Mouse (Mus musculus) spleen, adult 18-20 months (tissue): Measurements from ENCODE around the gene Snorc.
"Not testable (repeated sequence)": the region's sequence is repeated elsewhere in the genome, so short reads cannot be mapped to it uniquely, and the experiment has no call there.

Source experiments
- DNase-seq, 2 experiments: peaks; one replicate each; pipeline ENCODE4 v3.0.0; 2022; ENCODE audit warnings: mixed read lengths in 2 of 2

Snorc gene

DNA sequence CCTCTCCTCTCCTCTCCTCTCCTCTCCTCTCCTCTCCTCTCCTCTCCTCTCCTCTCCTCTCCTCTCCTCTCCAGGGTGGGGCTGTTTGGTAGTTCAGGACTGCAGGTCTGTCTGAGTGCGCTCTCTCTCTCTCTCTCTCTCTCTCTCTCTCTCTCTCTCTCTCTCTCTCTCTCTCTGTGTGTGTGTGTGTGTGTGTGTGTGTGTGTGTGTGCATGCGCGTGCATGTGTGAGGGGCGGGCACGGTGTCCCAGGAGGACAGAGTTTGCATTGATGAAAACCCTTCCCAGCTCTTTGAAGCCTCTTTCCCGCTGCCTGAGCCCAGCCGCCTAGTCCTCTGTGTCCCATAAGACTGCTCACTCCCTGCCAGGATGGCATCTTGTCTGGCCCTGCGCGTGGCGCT, at the start of gene Snorc:
Gene Snorc, plus strand, starts transcription at position 301 of the 400 bp plus-strand sequence.
- DNase-seq: not testable (repeated sequence)

DNA sequence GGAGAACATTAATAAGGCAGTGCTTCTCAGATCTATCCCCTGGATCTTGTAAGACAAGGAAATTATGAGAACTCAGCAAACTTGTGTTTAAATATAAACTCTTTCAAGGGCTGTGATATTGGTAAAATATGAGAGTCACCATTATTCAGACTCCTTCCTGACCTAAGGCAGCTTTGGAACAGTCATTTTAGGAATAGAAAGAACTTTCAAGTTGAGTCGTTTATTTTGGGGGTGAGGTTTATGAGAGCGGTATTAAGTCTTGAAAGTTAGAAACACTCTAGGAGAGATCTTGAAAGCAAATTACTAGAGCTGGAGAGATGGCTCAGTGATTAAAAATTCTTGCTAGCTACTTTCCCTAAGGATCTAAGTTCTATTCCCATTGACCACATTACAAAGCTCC, 34.9 kb upstream of the Snorc start:
- no peak for DNase-seq

GRCm38 (mm10) chr1:87436583-87436982, 33.5 kb upstream of the Snorc start:
- DNase-seq: no peak

DNA sequence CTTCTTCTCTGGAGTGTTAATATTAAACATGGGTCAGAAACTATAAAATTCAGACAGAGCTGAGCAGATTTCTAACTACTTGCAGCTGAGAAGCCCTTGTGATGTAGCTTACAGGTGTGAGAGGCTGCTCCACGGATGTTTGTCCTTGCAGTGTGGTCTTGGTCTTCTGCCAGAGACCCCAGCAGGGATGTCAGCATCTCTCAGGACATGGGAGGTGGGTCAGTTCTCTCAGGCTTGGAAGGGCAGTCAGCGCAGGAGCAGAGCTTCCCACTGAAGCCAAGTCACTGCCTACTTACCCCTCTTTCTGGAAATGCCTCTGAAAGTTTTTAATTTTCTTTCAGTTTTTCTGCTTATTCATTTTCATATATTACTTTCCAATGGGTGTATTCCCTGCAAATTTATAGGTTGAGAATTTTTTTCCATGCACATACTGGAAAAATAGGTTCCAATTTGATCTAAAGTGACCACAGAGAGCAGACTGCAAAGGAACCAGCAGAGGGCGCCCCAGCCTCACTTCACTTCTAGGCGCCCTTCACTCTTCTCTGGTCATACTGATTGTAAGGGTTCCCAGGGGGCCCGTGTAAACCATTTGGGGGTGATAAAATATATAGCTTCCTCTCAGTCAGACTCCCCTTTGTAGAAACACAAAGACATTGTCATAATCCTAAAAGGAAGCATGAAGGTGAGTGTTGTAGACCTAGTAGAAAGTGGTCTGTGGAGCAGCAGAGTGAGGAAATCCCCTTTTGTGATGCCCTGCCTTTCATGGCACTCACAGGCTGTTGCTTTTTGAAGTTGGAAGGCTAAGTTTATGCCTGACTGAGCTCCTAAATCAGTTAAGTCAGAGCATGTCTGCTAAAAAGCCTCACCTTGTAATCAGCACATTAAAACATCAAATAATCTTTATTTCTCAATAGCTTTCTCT, 22.6 kb upstream of the Snorc start:
- peak; percentile 27 to 71 for DNase-seq

DNA sequence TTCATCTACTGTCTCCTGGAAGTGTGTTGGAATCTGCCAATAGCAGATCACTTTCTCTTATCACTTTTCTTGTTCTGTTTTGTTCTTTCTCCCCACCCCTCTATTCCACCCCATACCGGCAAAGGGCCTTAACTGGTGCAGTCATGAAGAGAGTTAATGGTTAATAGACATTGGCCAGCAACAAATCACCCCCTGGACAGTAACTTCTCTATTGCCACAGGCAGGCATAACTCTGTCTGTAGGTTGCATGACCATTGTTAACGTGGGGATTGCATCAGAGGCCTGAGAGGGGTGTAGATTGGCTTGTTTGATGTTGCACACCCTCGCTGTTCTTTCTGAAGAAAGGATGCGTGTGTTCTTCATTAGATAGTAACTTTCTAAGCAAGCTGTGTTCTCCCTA, 20.6 kb upstream of the Snorc start:
- DNase-seq: no peak

DNA sequence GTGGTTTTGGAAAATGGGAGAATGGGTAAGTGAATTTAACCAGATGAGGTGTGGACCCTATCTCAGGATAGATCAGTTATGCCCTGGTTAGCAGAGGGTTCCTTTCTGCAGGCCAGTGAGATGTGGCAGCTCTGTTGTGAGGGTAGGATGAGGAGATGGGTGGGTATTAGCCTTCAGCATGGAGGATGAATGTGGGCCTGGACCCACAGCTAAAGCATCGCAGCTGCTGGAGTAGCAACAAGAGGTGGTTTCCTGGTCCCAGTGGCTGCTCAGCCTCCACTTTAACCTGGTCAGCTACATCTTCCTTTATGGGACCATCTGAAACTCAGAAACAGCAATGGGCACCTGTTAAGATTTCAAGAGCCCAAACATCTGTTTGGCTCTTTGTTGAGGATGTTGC, 13.6 kb upstream of the Snorc start:
- DNase-seq: no peak

DNA sequence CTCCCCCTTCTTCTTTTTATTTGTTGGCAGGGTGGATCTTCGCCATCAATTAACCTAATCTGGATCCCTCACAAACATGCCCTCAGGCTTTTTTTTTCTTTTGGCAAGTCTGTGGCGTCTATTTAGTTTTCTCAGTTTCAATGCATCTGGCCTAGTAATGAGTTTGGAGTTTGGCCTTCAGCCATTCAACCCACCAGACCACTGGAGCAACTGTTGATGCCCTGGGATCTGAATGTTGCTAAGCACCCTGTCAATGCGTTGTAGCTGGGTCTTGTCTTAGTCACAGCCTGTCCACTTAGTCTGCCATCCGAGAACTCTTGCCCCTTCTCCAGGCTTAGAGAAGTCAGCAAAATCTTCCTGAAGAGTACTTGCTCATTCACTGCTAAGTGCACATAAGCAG, 12.0 kb upstream of the Snorc start:
- no peak for DNase-seq

DNA sequence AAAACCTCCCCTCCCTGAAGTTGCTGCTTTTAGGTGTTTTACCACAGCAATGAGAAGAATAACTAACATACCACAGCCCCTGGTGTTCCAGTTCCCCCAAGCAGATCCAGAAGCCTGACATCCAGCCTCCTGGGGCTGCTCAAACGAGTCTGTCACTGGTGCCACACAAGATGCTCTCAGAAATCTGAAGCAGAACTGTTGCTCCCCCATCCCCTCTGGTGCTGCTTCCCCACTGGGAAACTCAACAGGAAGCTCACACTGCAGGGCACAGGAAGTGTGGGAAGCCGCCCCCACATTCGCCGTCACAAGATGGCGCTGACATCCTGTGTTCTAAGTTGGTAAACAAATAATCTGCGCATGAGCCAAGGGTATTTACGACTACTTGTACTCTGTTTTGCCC, 10.2 kb upstream of the Snorc start:
- not testable (repeated sequence) for DNase-seq

DNA sequence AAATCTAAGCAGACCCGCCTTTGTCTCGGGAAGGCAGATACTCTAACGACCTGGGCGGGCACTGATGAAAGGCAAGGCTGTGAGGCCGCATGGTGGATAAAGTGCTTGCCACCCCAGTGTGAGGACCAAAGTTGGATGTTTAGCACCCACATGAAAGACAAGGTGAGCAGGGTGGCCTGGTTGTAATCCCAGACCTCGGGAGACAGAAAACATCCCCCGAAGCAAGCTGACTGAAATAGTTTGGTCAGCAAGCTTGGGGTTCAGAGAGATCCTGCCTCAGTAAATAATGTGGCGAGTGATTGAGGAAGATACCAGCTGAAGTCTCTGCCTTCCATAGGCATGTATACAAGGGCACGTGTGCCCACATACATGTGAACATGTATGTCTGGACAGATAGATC, 2.6 kb upstream of the Snorc start:
- DNase-seq: no peak

- DNase-seq: no peak
Measured at GRCm38 (mm10) chr1:87468321-87468720, 1.8 kb upstream of the Snorc start.

DNA sequence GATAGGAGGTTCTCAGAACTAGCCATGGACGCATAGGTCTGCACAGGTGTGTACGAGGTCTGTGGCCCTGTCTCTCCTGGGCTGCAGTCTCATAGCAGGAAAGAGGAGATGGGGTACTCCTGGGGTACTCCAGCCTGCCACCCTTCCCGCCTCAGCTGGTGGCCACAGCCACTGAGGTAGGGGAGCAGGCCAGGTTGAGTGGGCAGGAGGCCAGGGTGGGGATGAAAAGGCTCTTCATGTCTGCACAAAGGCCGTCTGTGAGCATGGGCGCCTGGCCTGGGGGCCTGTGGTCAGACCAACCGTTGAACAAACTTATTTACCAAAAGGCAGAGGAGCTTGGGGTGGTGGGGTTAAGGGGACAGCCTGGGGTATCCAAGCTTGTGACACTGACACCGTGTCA, 1.8 kb downstream of the Snorc start:
- DNase-seq: no peak

DNA sequence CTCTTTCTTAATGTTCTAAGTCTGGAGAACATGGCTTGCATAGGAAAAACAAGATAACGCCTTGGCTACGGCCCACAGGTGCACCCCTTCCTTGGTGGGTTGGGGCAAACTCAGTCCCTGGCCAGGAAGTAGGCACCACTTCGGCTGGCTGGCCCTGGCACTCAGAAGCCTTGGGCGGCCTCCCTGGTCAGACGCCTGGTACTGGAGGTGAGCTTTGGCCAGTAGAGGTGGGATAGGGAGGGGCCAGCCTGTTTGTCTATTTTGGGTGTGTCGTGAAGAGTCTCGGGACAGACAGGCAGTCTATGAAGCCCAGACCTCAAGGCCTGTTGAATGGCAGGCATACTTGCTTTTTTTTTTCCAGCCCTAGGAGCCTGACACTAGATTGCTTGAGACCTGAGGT, 2.5 kb downstream of the Snorc start:
- no peak for DNase-seq

DNA sequence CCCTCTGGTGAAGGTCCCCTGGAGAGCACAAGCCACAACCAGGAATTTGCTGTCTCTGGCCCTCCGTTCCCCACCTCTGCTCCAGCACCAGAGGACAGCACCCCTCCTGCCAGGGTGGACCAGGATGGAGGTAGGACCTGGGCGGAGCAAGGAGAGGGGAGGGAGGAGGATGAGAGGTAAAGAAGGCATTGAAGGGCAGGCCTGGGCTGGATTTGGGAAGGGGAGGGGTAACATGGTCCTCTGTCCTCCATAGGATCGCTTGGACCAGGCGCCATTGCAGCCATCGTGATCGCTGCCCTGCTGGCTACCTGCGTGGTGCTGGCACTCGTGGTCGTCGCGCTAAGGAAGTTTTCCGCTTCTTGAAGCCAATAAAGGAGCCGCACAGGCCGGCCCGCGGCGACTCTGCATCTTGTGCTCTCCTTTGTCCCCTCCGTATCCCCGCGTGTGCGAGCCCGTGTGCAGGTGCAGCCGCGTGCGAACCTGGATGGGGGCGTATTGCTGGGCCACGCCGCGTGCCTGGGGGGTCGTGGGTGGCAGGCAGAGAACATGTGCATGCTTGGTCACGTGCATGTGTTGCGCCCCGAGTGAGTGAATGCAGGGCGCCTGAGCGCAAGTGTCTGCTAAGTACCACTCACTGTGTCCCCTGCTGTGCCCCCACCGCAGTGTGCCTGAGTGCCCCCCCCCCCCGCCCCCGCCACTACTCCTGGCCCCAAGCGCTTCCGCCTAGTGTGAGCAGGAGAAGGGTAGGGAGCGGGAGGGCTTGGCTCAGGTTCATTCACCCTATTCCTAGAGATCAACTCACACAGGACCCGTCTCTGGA, 5.2 kb downstream of the Snorc start:
- no peak for DNase-seq

- no peak for DNase-seq
Measured at GRCm38 (mm10) chr1:87482546-87482945, 12.5 kb downstream of the Snorc start.

GRCm38 (mm10) chr1:87486386-87486785, 16.3 kb downstream of the Snorc start:
- no peak for DNase-seq

DNA sequence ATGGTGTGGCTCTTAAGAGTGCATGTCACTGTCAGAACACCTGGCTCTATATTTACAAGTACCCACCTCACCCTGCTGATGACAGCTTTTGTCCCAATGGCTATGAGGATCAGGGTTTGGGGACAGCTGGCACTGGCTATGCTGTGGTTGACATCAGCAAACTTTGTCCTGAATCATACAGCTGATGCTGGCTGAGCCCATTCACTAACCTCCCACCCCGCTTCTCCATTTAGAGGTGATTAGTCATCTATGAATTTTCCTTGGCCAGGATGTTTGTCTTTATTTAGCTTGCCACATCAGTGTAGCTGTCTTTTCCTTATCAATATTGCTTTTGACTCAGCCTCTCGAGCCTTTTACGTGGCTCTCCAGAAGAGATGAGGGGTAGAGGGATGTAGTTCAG, 22.2 kb downstream of the Snorc start:
- no peak for DNase-seq

GRCm38 (mm10) chr1:87493542-87493941, 23.5 kb downstream of the Snorc start:
- no peak for DNase-seq

DNA sequence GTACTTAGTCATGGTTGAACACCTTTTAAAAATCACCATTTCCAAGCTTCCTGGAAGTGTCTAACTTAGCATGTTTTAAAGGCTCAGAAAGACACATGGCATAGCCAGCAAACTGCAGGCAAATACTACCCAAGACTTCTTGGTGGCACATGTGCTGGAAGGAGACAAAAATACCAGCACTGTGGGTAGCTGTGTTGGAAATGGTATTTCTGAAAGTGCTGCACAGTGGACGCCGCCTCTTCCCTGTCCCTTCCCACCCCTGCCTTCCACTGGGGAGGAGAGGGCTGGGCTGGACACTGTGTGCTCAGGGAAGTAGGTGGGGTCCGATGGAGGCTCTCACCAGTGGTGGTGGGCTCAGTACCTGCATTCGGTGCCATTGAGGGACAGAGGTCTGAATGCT, 35.5 kb downstream of the Snorc start:
- DNase-seq: no peak

GRCm38 (mm10) chr1:87507857-87508256, 37.8 kb downstream of the Snorc start:
- no peak for DNase-seq

- DNase-seq: no peak
Measured at GRCm38 (mm10) chr1:87508591-87509560, 38.8 kb downstream of the Snorc start.

GRCm38 (mm10) chr1:87509561-87510165, 39.6 kb downstream of the Snorc start, which contains the start of gene Neu2:
Gene Neu2, plus strand, starts transcription at chr1:87509889.
- no peak for DNase-seq

- no peak for DNase-seq
Measured at GRCm38 (mm10) chr1:87510166-87510691, 40.2 kb downstream of the Snorc start.
